ENCODE assay signal across 15 mouse cellular contexts in the genomic region with DNA sequence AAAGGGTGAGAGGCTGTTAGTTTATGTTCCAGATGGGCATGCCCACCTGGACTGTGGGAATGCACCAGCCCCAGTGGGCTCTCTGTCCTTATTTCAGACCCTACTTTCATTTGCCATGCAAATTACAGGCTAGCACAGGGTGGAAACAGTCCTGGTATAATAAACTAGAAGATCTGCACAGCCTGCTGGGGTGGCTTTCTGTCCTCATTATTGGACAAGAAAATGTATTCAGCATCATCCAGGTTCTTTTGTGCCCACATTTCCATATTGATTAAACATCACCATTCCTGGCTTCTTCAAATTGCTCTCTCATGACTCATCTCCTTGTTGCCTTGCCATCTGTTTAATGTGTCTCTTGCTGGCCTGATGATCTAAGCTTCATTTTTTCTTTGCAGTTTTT.
DNase-seq lines count a peak whose midpoint lies in the region; ATAC-seq lines count a peak whose summit lies in the region.
"Had no signal": no experiment of that assay in that cellular context is flagged by ENCODE, and none has a peak within 500 bp of the region (broad histone marks: within the 10 kb centered on the region; RNA-seq: fewer than 3 reads in every experiment).

No protein-coding gene starts in this region.

- H3K36me3 ChIP-seq in midbrain, embryonic 14.5 days (ENCODE audit: control insufficient read depth, insufficient read depth, low read length): no peaks in the 10 kb centered on the region
- no peaks in the 10 kb centered on the region for H3K36me3 ChIP-seq in midbrain, embryonic 16.5 days (ENCODE audit: control insufficient read depth, insufficient read depth, low read length)
- H3K36me3 ChIP-seq in neural tube, embryonic 14.5 days (ENCODE audit: control insufficient read depth, insufficient read depth, low read length): no peaks in the 10 kb centered on the region
- H3K36me3 ChIP-seq: embryonic facial prominence, embryonic 10.5 days; heart, embryonic 15.5 days had no signal

- no peak overlapping the region for H3K9ac ChIP-seq in midbrain, embryonic 14.5 days (replicated peaks; ENCODE audit: low read length)
- no peak overlapping the region for H3K9ac ChIP-seq in midbrain, embryonic 16.5 days (ENCODE audit: low read depth, low read length)
- no peak overlapping the region for H3K9ac ChIP-seq in neural tube, embryonic 14.5 days (replicated peaks; ENCODE audit: low read depth, low read length)
- H3K9ac ChIP-seq: heart, embryonic 15.5 days had no signal

- no peak overlapping the region for H3K27ac ChIP-seq in midbrain, embryonic 14.5 days (replicated peaks; ENCODE audit: low read depth, low read length)
- H3K27ac ChIP-seq in midbrain, embryonic 16.5 days (ENCODE audit: low read length): no peak overlapping the region
- no peak overlapping the region; the same call in 1 of the 2 replicates for H3K27ac ChIP-seq in neural tube, embryonic 14.5 days (ENCODE audit: low read depth, low read length)
- H3K27ac ChIP-seq: embryonic facial prominence, embryonic 10.5 days; heart, embryonic 15.5 days had no signal

- no peaks in the 10 kb centered on the region for H3K9me3 ChIP-seq in midbrain, embryonic 14.5 days (ENCODE audit: control insufficient read depth, low read length)
- H3K9me3 ChIP-seq in midbrain, embryonic 16.5 days (replicated peaks; ENCODE audit: control insufficient read depth, low read length, poor library complexity, severe bottlenecking): no peaks in the 10 kb centered on the region
- H3K9me3 ChIP-seq in neural tube, embryonic 14.5 days (ENCODE audit: control insufficient read depth, low read length): no peaks in the 10 kb centered on the region
- H3K9me3 ChIP-seq: embryonic facial prominence, embryonic 10.5 days; heart, embryonic 15.5 days had no signal

- no peak overlapping the region for H3K4me2 ChIP-seq in midbrain, embryonic 14.5 days (ENCODE audit: low read length)
- H3K4me2 ChIP-seq in midbrain, embryonic 16.5 days (ENCODE audit: low read length): no peak overlapping the region
- no peak overlapping the region for H3K4me2 ChIP-seq in neural tube, embryonic 14.5 days (ENCODE audit: low read depth, low read length)
- H3K4me2 ChIP-seq: heart, embryonic 15.5 days had no signal

- ATAC-seq in frontal cortex, adult (ENCODE audit: low TSS enrichment): peak; percentile 55
- no peak; the same call in 1 of the 2 replicates for ATAC-seq in midbrain, embryonic 14.5 days (ENCODE audit: low FRiP score, low TSS enrichment)
- no peak for ATAC-seq in midbrain, embryonic 16.5 days
- peak; percentile 91 for ATAC-seq in neural tube, embryonic 14.5 days (ENCODE audit: low read depth)

- H3K4me3 ChIP-seq in midbrain, embryonic 14.5 days (replicated peaks; ENCODE audit: low read depth, low read length): no peak overlapping the region
- no peak overlapping the region for H3K4me3 ChIP-seq in midbrain, embryonic 16.5 days (ENCODE audit: low read depth, low read length)
- H3K4me3 ChIP-seq in neural tube, embryonic 14.5 days (ENCODE audit: low read depth, low read length): no peak overlapping the region
- H3K4me3 ChIP-seq: embryonic facial prominence, embryonic 10.5 days; heart, embryonic 15.5 days had no signal

- DNase-seq in frontal cortex, postnatal 25 days (ENCODE audit: low spot score in 2 of 2): no peak
- DNase-seq in midbrain, embryonic 14.5 days: peak; percentile 3
- peak; percentile 26 for DNase-seq in layer of hippocampus, adult 11-12 months (ENCODE audit: low spot score)
- DNase-seq in thymus, postnatal 36 days: no peak
- no peak for DNase-seq in kidney, postnatal 4 days
- DNase-seq: adrenal gland, postnatal 10 days; B cell, adult 2 months; cerebellum, postnatal 14 days; kidney, adult 8-10 months; lung, postnatal 36 days had no signal

- no peaks in the 10 kb centered on the region for H3K4me1 ChIP-seq in midbrain, embryonic 14.5 days (ENCODE audit: control insufficient read depth, insufficient read depth, low read length)
- no peaks in the 10 kb centered on the region for H3K4me1 ChIP-seq in midbrain, embryonic 16.5 days (ENCODE audit: control insufficient read depth, insufficient read depth, low read length)
- no peaks in the 10 kb centered on the region for H3K4me1 ChIP-seq in neural tube, embryonic 14.5 days (ENCODE audit: control insufficient read depth, insufficient read depth, low read length)
- H3K4me1 ChIP-seq: embryonic facial prominence, embryonic 10.5 days; heart, embryonic 15.5 days had no signal

- no peaks in the 10 kb centered on the region for H3K27me3 ChIP-seq in midbrain, embryonic 14.5 days (ENCODE audit: control insufficient read depth, insufficient read depth, low read length)
- H3K27me3 ChIP-seq in midbrain, embryonic 16.5 days (ENCODE audit: control insufficient read depth, insufficient read depth, low read depth, low read length): no peaks in the 10 kb centered on the region
- no peaks in the 10 kb centered on the region for H3K27me3 ChIP-seq in neural tube, embryonic 14.5 days (ENCODE audit: control insufficient read depth, insufficient read depth, low read length)
- H3K27me3 ChIP-seq: heart, embryonic 15.5 days had no signal

Comparison
In these comparisons a context has a peak if more than half of its experiments do, and no peak if none do; other contexts are left out.
1. ATAC-seq: peak in frontal cortex, adult (single experiment) and neural tube, embryonic 14.5 days (single experiment); none in midbrain, embryonic 14.5 days (single experiment) and midbrain, embryonic 16.5 days (single experiment).
2. DNase-seq: peak in midbrain, embryonic 14.5 days (single experiment) and layer of hippocampus, adult 11-12 months (single experiment); none in frontal cortex, postnatal 25 days (0 of 2), thymus, postnatal 36 days (0 of 2) and kidney, postnatal 4 days (0 of 2).